Mouse (Mus musculus) C2C12 (cell line): ENCODE data around the gene 1810024B03Rik.

ENCODE experiments used
- CTCF ChIP-seq: IDR thresholded peaks from one replicate; pipeline ENCODE4 v1.5.1; 2011; ENCODE audit not compliant: control insufficient read depth, insufficient read depth, insufficient read length
- FOSL1 ChIP-seq: IDR thresholded peaks from one replicate; pipeline ENCODE4 v1.8.0; 2011; ENCODE audit warnings: mild to moderate bottlenecking, low read length; ENCODE audit not compliant: poor library complexity, insufficient read depth, severe bottlenecking
- MAX ChIP-seq: IDR thresholded peaks from one replicate; pipeline ENCODE4 v1.6.1; 2011; ENCODE audit warnings: mild to moderate bottlenecking, control low read depth
- MYOD1 ChIP-seq: IDR thresholded peaks from one replicate; pipeline ENCODE4 v1.6.1; 2011; ENCODE audit warnings: low read depth; ENCODE audit not compliant: control insufficient read depth, insufficient read length
- MYOG ChIP-seq: IDR thresholded peaks from one replicate; pipeline ENCODE4 v1.6.1; 2011; ENCODE audit not compliant: control insufficient read depth, insufficient read length; ENCODE audit errors: extremely low read depth
- USF1 ChIP-seq: IDR thresholded peaks from one replicate; pipeline ENCODE4 v1.6.1; 2011; ENCODE audit warnings: low read depth, mild to moderate bottlenecking, control low read depth, moderate library complexity

DNA sequence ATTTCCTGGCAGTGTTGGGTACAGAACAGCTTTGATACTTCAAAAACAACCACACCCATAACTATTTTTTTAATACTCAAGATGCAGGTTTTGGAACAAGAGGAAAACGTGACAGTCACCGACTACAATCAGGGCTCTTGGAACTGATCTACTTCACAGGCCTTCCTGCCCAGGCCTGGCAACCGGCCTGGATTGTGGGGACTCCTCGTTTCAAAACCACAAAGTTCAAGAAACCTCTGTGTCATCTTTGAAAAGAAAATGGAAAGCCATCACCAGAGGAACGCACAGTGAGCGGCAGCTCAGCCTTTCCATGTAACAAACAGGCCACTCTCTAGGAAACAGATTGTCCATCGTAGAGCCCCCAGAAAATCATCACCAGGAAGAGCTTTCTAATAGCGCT is 69.0 kb downstream of the 1810024B03Rik start:
- TF ChIP-seq CTCF: no peak
- no peak for TF ChIP-seq FOSL1
- no peak for TF ChIP-seq MYOG
- TF ChIP-seq MAX: no peak
- TF ChIP-seq MYOD1: no peak
- TF ChIP-seq USF1: no peak
